Mouse (Mus musculus): ENCODE measurements around the gene Slc1a3. TPM values are rescaled to one million over a fixed set of nuclear protein-coding genes. Genes with fewer than 3 reads are reported as not detected.
"Not testable (repeated sequence)": the region's sequence is repeated elsewhere in the genome, so short reads cannot be mapped to it uniquely, and the experiment has no call there.

Slc1a3 gene
- total RNA-seq, 2 experiments from 2014 or later, result 0.22 to 3.1 TPM

DNA sequence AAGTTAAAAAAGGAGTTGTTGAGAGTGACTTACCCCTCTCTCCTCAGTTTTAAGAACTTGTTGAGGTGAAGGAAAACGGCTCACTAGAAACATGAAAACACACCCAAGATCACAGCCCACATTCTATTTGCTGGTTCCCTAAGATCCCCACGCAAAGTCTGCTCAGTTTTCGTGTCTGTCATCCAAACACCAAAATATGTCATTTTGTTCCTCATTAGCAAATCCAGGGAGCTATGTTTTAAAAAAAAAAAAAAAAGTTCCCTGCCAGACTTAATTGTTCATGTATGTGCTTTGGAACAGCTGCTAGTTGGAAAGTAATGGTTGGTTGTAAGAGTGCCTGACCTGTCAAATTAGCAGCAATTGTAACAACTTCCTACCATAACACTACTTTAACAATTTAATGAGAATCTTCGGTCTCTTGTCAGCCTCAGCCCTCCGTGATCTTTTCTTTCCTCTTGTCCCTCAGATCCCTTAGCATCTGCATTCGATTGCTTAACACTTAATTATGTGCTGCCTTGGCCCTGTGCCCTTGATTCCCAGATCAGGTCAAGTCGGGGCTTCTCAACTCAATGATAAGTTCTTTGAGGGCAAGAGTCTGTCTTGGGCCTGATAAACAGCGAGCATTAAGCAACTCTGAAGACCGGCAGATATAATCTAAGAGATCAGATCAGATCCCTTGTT is 1.2 kb upstream of the Slc1a3 start:
- no peak for ATAC-seq (replicated peaks; ENCODE audit: low FRiP score, low TSS enrichment, poor library complexity, severe bottlenecking)

DNA sequence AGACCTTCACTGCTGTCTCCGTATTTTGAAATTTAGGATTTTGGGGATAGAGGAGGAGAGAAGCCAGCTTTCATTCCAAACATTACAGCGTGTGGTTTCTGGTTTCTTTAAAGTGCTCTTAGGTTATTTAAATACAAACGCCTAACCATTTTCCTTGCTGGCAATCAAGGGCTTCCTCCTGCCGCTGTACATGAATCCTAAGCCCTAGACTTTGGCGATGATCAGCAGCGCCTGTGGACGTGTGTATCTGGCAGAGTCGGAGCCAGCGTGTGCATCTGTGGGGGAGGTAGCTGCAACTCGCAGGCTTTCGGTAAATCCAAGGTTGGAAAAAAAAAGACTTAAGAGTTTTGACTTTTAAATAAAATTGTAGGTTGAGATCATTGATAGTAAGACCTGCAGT is 986 bp downstream of the Slc1a3 start:
- ATAC-seq (replicated peaks; ENCODE audit: low FRiP score, low TSS enrichment, poor library complexity, severe bottlenecking), result no peak

DNA sequence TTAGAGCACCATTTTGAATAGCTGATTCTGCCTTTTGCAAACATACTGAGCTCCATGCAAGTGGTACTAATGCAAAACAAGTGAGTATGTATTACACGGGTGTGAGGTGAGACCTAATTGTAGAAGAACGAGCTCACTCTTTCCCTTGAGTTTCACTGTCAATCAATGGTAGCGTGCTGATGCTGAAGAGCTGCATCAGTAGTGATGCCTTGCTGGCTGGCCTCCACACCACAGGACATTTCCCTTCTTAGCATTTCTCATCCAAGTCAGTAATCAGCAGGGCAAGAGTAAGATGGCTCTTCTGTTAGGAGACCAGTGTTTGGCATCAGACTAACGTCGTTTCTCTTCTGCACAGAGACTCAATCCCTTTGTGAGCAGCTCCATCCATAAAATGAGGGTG is 4.0 kb downstream of the Slc1a3 start:
- ATAC-seq (replicated peaks; ENCODE audit: low FRiP score, low TSS enrichment, poor library complexity, severe bottlenecking), result no peak

DNA sequence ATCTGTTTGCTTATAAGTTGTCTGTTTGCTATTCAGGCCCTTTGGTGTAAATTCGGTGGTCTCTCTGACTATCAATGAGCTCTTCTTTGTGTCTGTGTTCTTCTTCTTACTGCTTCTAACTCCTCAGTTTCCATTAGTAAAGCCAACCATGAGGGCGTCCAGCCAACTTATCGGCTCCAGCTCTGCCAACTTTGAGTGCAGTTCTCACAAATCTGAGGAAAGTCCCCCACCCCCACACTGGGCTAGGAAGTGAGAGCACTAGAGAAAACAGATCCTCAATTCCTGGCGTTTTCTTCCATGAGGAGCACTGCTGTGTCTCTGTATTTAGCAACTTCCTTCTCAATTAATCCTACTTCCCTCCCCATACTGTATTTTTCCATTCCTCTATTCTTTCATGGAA is 4.4 kb downstream of the Slc1a3 start:
- ATAC-seq (replicated peaks; ENCODE audit: low FRiP score, low TSS enrichment, poor library complexity, severe bottlenecking), result no peak

DNA sequence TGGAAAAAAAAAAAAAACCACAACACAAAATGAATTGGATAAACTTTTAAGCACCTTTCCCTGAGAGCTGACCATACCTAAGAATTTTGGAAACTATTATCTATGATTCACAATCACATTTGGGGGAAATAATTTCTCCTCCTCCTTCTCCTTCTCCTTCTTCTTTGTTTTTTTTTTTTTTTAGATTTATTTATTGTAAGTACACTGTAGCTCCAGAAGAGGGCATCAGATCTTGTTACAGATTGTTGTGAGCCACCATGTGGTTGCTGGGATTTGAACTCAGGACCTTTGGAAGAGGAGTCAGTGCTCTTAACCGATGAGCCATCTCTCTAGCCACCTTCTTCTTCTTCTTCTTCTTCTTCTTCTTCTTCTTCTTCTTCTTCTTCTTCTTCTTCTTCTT is 5.0 kb downstream of the Slc1a3 start:
- not testable (repeated sequence) for ATAC-seq (replicated peaks; ENCODE audit: low FRiP score, low TSS enrichment, poor library complexity, severe bottlenecking)

DNA sequence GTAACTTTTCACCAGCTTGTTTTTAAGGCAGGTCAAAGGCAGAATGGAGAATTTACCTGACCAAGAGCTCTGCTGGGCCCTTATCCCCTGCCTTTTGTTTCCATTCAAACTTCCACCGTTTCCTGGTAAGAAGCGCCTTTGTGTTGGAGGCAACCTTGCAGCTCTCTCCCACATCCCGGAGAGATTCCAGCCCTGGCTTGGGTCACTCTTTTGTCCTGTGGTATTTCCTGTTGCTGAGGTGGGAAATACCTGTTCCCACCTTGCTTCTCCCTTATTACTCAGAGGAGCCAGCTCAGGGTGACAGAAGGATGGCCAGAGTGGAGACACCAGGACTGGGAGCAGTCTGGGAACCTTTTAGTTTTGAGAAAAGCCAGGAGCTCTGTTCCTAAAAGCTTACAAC is 12.6 kb downstream of the Slc1a3 start:
- ATAC-seq (replicated peaks; ENCODE audit: low FRiP score, low TSS enrichment, poor library complexity, severe bottlenecking), result no peak

DNA sequence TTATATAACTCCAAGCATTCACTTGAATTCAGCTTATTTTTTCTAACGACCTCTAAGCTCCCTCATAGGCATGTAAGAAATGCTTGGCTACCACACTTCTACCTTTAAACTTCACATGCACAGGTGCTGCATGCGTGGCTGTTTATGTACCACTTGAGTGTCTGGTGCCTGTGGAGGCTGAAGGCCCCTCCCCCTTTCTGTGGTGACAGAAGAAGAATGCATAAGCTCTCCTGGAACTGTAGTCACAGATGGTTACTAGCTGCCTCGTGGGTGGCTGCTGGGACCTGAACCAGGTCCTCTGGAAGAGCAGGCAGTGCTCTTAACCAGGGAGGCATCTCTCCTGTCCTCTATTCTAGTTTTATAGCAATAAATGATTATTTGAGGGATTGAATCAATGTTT is 13.1 kb downstream of the Slc1a3 start:
- no peak for ATAC-seq (replicated peaks; ENCODE audit: low FRiP score, low TSS enrichment, poor library complexity, severe bottlenecking)

DNA sequence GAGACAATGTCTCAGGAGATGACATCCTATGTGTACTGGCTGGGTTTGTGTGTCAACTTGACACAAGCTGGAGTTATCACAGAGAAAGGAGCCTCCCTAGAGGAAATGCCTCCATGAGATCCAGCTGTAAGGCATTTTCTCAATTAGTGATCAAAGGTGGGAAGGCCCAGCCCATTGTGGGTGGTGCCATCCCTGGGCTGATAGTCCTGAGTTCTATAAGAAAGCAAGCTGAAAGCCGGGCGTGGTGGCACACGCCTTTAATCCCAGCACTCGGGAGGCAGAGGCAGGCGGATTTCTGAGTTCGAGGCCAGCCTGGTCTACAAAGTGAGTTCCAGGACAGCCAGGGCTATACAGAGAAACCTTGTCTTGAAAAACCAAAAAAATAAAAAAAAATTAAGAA is 20.4 kb downstream of the Slc1a3 start:
- not testable (repeated sequence) for ATAC-seq (replicated peaks; ENCODE audit: low FRiP score, low TSS enrichment, poor library complexity, severe bottlenecking)

DNA sequence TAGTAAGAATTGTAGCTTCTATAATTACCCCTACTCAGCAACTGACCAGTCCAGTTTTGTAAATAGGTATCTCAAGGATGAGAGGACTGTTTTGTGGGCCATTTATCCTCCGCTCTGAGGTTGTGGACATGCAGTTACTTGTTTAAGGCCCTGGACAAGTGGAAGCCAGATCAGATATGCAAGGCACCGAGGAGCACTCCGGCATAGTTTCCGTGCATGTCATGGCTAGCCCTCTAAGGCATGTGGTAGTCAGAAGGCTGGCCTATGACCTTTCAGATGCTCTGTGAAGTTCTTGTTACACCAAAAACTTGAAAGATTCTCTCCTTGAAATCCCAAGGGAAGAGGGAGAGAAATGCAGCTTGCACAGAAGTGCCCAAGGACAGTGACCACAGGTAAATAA is 23.7 kb downstream of the Slc1a3 start:
- ATAC-seq (replicated peaks; ENCODE audit: low FRiP score, low TSS enrichment, poor library complexity, severe bottlenecking), result no peak

DNA sequence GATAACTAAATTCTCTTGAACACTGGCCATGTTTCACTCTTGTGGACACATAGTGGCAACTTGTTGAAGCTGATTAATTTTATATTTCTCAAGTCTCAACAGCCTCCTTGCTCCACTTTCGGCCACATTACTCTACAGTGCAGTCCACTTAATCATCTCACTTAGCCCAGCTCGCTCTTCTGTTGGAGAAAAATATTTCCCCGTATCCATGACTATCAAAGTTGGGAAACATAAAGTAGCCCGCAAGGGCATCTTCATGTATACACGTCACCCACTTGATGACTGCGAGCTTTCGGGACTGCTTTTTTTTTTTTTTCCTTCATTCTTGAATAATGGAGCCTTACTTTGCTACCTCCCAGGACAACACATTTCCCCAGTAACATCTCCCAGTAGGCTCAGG is 25.1 kb downstream of the Slc1a3 start:
- no peak for ATAC-seq (replicated peaks; ENCODE audit: low FRiP score, low TSS enrichment, poor library complexity, severe bottlenecking)

DNA sequence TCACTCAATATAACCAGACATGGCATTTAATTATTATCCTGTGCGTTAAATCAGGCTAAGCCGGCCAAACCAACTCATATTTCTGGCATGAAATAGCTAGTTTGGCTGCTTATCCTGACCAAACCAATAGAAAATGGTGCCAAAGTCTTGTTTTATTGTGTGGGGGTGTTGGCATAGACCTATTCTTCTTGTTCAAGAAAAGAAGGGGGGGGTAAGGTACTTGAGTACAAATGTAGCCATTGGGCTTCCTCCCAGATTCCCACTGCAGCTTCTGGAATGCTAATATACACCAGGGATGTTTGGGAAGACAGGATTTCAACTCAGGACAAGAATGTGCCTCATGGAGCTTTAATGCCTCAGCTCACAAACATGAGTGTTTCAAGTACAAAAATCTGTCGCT is 26.3 kb downstream of the Slc1a3 start:
- no peak for ATAC-seq (replicated peaks; ENCODE audit: low FRiP score, low TSS enrichment, poor library complexity, severe bottlenecking)

DNA sequence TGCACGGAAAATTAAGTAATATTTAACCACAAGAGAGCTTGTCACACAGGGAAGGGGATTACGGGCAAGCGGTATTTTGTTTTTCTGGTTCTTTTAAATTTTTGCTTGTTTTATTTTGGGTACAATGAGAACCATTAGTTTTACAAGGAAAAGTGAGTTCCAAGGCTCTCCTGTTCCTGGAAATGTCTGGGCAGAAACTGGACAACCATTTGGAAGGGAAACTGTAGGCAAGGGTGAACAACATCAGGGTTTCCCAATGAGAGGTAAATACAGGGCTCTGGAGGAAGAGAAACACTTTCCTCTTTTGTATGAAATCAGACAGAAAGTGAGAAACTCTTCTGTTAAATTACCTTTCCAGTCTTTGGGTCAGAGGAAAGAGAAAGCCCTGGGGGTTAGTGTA is 27.7 kb downstream of the Slc1a3 start:
- no peak for ATAC-seq (replicated peaks; ENCODE audit: low FRiP score, low TSS enrichment, poor library complexity, severe bottlenecking)

DNA sequence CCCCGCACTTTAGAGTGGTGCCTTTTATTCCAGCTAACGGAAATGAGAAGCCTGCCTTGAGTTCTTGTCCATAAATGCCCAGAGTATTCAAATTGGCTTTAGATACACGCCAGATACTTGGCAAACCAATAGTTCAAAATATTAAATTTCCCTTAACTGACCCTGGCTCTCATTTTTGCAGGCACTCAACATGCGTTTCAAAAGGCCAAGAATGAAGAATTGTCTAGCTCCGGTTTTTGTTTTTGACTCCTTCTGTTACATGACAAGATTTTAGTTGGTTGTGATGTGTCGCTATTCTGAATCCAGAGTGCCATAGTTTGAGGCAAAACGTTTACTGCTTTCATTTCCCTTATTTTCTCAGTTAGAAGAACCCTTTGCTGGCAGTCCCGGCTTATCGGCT is 28.1 kb downstream of the Slc1a3 start:
- ATAC-seq (replicated peaks; ENCODE audit: low FRiP score, low TSS enrichment, poor library complexity, severe bottlenecking), result no peak

DNA sequence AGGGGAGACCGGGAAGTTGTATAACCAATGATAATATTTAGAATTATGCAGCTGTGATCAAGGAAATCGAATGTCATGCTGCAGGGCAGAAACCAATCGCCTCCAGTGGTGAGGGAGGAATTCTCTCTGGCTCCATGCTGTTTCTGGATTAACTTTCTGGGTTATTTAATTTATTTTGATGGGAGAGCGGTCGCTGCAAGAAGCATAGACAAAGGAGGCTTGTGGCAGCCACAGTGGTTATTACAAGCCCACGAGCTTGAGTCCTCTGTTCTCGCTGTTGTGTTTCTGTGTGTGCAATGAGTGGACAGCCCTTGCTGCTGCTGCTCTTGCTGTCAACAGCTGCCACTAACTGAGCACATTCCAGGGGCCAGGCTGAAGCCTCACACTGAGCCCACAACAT is 28.6 kb downstream of the Slc1a3 start:
- ATAC-seq (replicated peaks; ENCODE audit: low FRiP score, low TSS enrichment, poor library complexity, severe bottlenecking), result no peak

DNA sequence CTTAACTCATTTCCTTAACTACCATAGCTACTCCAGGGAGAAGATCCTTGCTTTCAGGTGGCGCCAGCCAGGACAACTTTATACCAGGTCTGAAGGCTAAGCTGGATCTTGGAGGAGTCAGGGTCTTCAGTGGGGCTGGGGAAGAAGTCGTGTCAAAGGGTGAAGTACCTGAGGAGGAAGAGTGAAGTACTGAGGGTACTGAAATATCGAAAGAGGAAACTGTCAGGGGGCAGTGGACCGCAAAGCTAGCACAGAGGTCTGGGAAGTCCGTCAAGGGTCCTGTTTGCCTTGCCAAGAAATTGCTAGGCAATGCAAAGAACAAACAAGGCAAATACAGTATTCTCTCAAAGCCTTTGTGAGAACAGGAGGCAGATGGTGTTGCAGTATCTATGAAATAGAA is 29.6 kb downstream of the Slc1a3 start:
- ATAC-seq (replicated peaks; ENCODE audit: low FRiP score, low TSS enrichment, poor library complexity, severe bottlenecking), result no peak

DNA sequence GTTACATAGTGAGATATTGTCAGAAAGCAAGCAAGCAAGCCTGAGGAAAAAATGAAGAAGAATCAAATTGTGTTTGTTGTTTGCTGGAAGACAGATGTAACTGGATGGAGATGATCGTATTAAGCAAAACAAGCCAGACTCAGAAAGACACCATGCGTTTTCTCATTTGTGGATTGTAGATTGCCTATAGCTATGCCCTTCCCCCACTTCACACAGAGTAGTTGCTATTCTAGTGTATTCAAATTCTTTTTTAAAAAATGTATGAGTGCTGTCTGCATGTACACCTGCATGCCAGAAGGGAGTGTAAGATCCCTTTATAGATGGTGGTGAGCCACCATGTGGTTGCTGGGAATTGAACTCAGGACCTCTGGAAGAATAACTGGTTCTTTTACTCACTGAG is 33.6 kb downstream of the Slc1a3 start:
- no peak for ATAC-seq (replicated peaks; ENCODE audit: low FRiP score, low TSS enrichment, poor library complexity, severe bottlenecking)

DNA sequence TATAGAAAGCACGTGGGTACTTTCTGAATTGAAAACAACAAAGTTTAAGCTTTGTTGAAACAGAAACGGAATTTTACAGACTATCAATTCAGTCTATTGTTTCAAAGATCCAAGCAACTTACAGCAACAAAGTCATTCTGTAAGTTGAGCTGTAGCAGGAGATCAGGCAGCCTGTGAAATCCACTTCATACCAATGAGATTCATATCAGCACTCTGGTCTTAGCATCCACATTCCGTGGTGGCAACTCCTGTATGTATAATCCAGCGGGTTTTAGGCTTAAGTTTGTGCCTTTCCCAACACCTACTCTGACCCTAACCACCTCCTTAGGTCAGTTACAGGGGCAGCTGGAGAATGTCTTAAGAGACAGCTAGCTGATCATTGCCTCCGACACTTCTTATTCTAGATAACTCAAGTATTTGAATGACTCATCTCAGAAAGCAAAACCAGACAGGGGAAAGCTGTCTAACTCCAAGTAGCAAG is 34.3 kb downstream of the Slc1a3 start:
- no peak for ATAC-seq (replicated peaks; ENCODE audit: low FRiP score, low TSS enrichment, poor library complexity, severe bottlenecking)

DNA sequence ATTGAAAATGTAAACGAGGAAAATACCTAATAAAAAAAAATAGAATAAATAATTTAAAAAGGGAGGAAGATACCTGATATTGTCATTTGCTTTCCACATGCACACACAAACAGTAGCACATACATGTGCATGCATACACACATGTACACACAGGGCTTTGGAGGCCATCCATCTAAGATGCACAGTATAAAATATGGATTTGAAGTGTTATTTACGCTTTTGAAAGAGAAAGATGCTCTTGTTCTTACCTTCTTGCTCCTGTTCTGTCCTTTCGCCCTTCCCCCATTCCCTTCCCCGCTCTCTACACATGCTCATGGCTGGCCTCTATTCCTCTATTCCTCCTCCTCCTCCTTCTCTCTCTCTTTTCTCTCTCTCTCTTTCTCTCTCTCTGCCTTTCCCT is 34.9 kb downstream of the Slc1a3 start:
- ATAC-seq (replicated peaks; ENCODE audit: low FRiP score, low TSS enrichment, poor library complexity, severe bottlenecking), result no peak

DNA sequence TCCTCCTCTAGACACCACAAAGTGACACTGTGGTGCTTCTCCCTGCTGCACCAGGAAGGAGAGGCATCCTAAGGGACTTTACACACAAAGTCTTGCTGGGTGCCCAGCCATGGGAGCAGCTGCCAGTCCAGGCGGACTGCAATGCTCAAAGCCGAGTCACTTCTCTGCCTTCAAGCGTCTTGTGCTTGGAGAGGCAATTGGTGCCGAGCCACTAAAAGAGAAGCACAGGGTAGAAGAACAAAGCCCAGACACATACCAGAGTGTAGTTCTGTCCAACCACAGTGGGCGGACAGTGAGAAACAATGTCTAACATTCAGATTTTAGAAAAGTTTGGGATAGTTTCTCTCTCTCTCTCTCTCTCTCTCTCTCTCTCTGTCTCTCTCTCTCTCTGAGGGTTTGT is 38.0 kb downstream of the Slc1a3 start:
- ATAC-seq (replicated peaks; ENCODE audit: low FRiP score, low TSS enrichment, poor library complexity, severe bottlenecking), result no peak

DNA sequence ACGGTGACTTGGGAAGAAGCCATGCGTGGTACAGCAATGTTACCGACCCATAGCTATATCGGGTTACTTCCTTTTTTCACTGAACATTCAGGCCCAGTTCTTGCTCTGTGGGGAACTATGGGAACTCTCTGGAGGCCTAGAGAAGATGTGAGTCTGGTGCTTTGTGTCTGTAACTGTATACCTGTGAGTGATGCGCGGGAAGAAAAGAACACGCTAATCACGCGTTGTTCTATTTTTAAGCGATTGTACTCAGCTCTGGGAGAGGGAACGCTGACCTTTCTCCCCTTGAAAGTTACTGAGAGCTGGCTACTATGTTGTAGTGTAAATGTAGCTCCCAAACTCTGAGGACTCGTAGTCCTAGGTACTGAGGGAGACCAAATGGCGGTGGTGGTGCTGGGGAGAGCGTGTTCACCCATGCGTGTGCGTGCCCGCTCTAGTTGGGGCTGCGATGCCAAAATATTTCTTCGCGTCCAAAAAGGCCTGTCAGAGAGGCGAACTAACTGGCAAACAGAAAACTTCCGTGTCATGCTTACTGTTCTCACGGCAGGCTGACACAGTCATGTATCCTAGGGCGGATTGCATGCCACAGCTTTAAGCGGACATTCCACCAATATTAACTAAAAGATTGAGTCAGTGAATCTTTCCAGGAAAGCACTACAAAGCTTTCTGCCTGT is 42.6 kb downstream of the Slc1a3 start:
- ATAC-seq (replicated peaks; ENCODE audit: low FRiP score, low TSS enrichment, poor library complexity, severe bottlenecking), result no peak

DNA sequence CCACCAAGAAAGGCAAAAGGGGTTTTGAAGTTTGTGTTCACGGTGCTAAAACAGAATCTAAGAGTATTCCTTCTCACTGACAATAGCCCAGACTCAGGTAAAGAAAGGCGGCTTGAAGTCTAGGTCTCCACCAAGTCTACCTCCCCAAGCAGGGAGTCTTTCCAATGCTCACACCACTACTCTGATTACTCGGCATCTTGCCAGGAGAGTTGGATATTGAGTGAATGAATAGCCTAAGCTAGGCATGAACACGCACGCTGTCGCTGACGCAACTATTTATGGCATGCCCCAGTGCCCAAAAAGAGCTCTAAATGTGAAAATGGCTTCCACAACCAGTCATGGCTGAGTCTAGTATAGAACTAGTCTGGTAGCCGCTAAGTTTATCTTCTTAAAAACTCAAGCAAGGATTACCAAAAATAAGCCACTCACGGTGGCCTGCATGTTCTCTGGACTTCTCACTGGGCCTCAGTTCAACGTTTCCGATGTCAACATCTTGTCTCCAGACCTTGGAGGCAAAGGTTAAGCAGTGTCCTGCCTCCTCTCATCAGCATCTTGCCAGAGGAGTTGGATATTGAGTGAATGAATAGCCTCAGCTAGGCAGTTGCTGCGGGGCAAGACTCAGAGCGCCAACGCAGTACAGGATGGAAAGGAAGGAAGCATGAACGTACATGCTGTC is 44.8 kb downstream of the Slc1a3 start:
- ATAC-seq (replicated peaks; ENCODE audit: low FRiP score, low TSS enrichment, poor library complexity, severe bottlenecking), result no peak
